Mouse (Mus musculus): ENCODE measurements around the gene Sspn.

DNA sequence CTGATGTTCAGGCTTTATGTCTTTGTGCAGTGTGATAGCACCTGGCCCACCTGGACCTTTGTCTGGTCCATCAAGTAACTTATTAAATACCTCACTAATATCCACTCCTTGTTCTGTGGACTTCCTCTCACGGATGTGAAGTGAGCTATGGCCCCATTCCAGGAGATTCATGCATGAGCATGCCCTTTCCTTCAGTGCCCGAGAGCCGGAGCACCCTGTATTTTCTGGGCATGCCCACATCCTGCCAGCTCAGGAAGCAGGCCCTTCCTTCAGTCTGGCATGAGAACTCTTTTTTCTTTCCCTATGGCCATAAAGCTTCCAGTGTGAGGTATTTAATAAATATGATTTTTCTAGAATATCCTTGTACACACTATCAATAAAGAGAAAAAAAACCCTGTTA is 21.2 kb downstream of the Sspn start:
- TF ChIP-seq CTCF (IDR thresholded peaks at IDR 0.05 in 2 of 3, conservative IDR thresholded peaks at IDR 0.05 in 1 of 3; ENCODE audit: control insufficient read depth in 1 of 3, insufficient read depth in 1 of 3, low read depth in 2 of 3, low read length in 3 of 3, poor library complexity in 1 of 3, severe bottlenecking in 1 of 3) (no peak), GATA1 (IDR thresholded peaks at IDR 0.05; ENCODE audit: low read depth, low read length) (no peak), MAX (IDR thresholded peaks at IDR 0.05; ENCODE audit: low read length) (no peak), NRF1 (IDR thresholded peaks at IDR 0.05; ENCODE audit: insufficient read depth, low read depth, low read length, poor library complexity, severe bottlenecking) (no peak), POLR2A (IDR thresholded peaks at IDR 0.05; ENCODE audit: control insufficient read depth in 1 of 2, insufficient read depth in 1 of 2, low read depth in 1 of 2, low read length in 2 of 2, poor library complexity in 1 of 2) (no peak)

Data from MEL (cell line).